Mouse (Mus musculus): Measurements from ENCODE around the gene Itga9. TPM values are rescaled to one million over a fixed set of nuclear protein-coding genes. Genes with fewer than 3 reads are reported as not detected.

Gene Itga9
- total and polyA plus RNA-seq, 2 experiments from 2014 or later, result 10.7 to 61.5 TPM

DNA sequence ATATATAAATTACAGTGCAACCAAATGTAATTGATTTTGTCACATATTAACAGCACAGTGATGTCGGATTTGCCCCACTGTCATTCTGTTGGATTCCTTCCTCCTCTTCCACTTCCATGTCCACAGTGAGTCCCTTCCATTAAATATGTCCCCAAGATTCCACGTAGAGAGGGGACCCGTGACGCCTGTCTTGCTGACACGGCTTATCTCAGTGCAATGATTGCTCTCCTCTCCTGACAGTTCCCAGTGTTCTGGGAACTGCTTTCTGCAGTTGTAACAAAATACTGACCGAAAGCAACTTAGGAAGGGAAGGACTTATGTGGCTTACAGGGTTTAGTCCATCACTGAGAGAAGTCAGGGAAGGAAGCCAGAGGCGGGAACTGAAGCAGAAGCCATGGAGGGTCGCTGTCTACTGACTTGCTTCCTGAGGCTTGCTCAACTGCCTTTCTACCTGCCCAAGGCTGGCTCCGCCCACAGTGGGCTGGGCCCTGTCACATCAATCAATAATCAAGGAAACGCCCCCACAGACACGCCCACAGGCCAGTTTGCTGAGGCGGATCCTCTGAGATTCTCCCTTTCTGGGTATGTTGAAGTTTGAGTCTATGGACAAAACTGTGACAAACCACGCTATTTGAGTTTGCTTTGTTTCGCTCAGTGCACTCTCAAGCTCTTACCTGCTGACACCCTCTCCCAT is 99.0 kb downstream of the Itga9 start:
- H3K9me3 ChIP-seq (replicated peaks; ENCODE audit: control insufficient read depth, low read length), result 0 out of 2 replicates have a peak, but pooled peaks cover 4% of the 10 kb centered on the region
- no peak for TF ChIP-seq EP300 (IDR thresholded peaks at IDR 0.05; ENCODE audit: low read depth)
- no peak for TF ChIP-seq CTCF (IDR thresholded peaks at IDR 0.05; ENCODE audit: low read depth)
- no peak overlapping the region for H3K4me2 ChIP-seq (ENCODE audit: low read depth, low read length)
- ATAC-seq (ENCODE audit: insufficient read depth, low read depth) (peak; percentile 28; the same call in 1 of the 2 replicates), DNase-seq (ENCODE audit: low spot score) (no peak)
- H3K27me3 ChIP-seq (ENCODE audit: control insufficient read depth, insufficient read depth, low read length), result no peaks in the 10 kb centered on the region
- H3K27ac ChIP-seq (ENCODE audit: low read depth), result peak overlapping the region; percentile 45
- 48% methylated on average over 14 of the region's 14 CpGs for WGBS
- no peak overlapping the region for H3K4me3 ChIP-seq (ENCODE audit: low read depth, low read length)
- no peak overlapping the region for H3K9ac ChIP-seq (replicated peaks; ENCODE audit: low read depth, low read length)
- H3K36me3 ChIP-seq (replicated peaks; ENCODE audit: control insufficient read depth, insufficient read depth, low read length), result peaks cover 16% of the 10 kb centered on the region; the same call in 1 of the 2 replicates
- peaks cover 29% of the 10 kb centered on the region for H3K4me1 ChIP-seq (ENCODE audit: control insufficient read depth, insufficient read depth)

DNA sequence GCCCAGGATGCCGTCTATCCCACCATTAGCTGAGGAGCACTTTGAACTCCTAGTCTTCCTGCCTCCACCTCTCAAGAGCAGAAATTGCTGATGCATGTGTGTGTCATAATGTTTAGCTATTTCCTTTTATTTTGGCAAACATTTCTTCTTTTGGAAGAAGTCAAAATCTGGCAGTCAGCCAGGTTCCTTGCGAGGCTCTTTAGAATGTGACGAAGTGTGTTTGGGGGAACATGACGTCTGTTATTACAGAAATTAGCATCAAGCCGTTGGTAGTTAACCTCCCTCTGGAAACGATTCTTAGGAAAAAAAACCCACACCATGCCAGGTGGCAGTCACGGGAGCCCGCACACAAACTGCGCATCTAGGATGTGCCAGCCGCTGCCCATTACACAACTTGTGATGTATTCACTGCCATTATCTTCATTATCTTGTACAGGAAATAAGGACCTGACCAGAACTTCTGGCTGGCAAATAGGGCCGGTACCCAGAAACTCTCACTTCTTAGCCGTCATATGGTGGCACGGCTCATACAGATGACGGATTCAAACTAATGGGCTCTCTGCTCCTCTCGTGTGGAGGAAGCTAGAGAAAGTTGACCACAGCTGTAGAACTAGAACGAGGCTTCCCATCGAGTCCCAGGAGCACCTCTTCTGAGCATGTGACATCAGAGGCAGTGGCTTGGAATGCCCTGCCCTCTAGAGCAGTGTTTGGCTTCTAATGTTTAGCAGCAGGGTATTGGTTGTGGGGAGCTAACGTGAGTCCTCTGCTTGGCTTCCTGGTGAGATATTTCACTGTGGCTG is 99.9 kb downstream of the Itga9 start:
- 0 out of 2 replicates have a peak, but pooled peaks cover 4% of the 10 kb centered on the region for H3K9me3 ChIP-seq (replicated peaks; ENCODE audit: control insufficient read depth, low read length)
- H3K4me3 ChIP-seq (ENCODE audit: low read depth, low read length), result no peak overlapping the region
- H3K27me3 ChIP-seq (ENCODE audit: control insufficient read depth, insufficient read depth, low read length), result no peaks in the 10 kb centered on the region
- no peak overlapping the region for H3K27ac ChIP-seq (ENCODE audit: low read depth)
- peaks cover 22% of the 10 kb centered on the region for H3K4me1 ChIP-seq (ENCODE audit: control insufficient read depth, insufficient read depth)
- H3K4me2 ChIP-seq (ENCODE audit: low read depth, low read length), result no peak overlapping the region
- DNase-seq (ENCODE audit: low spot score) (no peak), ATAC-seq (ENCODE audit: insufficient read depth, low read depth) (no peak)
- H3K36me3 ChIP-seq (replicated peaks; ENCODE audit: control insufficient read depth, insufficient read depth, low read length), result peaks cover 21% of the 10 kb centered on the region; the same call in 1 of the 2 replicates
- 52% methylated on average over 18 of the region's 18 CpGs for WGBS
- no peak overlapping the region for H3K9ac ChIP-seq (replicated peaks; ENCODE audit: low read depth, low read length)
- no peak for TF ChIP-seq CTCF (IDR thresholded peaks at IDR 0.05; ENCODE audit: low read depth)
- TF ChIP-seq EP300 (IDR thresholded peaks at IDR 0.05; ENCODE audit: low read depth), result no peak

GRCm38 (mm10) chr9:118710625-118711024 is 104.1 kb downstream of the Itga9 start:
- Histone ChIP-seq H3K4me2 (ENCODE audit: low read depth, low read length) (no peak overlapping the region), H3K9me3 (replicated peaks; ENCODE audit: control insufficient read depth, low read length) (0 out of 2 replicates have a peak, but pooled peaks cover 4% of the 10 kb centered on the region), H3K4me1 (ENCODE audit: control insufficient read depth, insufficient read depth) (peaks cover 13% of the 10 kb centered on the region), H3K27ac (ENCODE audit: low read depth) (no peak overlapping the region), H3K27me3 (ENCODE audit: control insufficient read depth, insufficient read depth, low read length) (no peaks in the 10 kb centered on the region), H3K4me3 (ENCODE audit: low read depth, low read length) (no peak overlapping the region), H3K36me3 (replicated peaks; ENCODE audit: control insufficient read depth, insufficient read depth, low read length) (peaks cover 29% of the 10 kb centered on the region; the same call in 1 of the 2 replicates), H3K9ac (replicated peaks; ENCODE audit: low read depth, low read length) (no peak overlapping the region)
- DNase-seq (ENCODE audit: low spot score) (no peak), ATAC-seq (ENCODE audit: insufficient read depth, low read depth) (no peak)
- WGBS, result 69% methylated on average over 9 of the region's 9 CpGs
- no peak for TF ChIP-seq CTCF (IDR thresholded peaks at IDR 0.05; ENCODE audit: low read depth)
- no peak for TF ChIP-seq EP300 (IDR thresholded peaks at IDR 0.05; ENCODE audit: low read depth)

DNA sequence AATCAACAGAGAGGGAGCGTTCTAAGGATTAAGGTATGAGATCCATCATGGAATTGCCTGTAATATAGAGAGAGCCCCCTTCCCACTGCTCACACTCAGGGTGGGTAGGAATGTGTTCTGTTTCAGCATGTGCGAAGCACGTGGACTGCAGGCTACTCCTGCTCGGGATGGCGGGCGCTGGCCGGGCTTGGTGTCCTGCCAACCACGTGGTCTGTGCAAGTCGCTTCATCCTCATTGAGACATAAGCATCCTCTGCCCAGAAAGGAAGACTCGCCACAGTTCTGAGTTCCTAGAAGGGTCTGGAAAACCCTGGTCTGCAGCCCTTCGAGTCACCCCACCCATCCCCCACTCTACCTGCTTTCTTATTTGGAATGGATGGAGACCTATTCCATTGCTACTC is 105.3 kb downstream of the Itga9 start:
- no peak for DNase-seq (ENCODE audit: low spot score)
- Histone ChIP-seq H3K4me2 (ENCODE audit: low read depth, low read length) (no peak overlapping the region), H3K4me1 (ENCODE audit: control insufficient read depth, insufficient read depth) (peaks cover 2% of the 10 kb centered on the region; the same call in 1 of the 2 replicates), H3K27me3 (ENCODE audit: control insufficient read depth, insufficient read depth, low read length) (no peaks in the 10 kb centered on the region), H3K27ac (ENCODE audit: low read depth) (no peak overlapping the region), H3K9me3 (replicated peaks; ENCODE audit: control insufficient read depth, low read length) (0 out of 2 replicates have a peak, but pooled peaks cover 4% of the 10 kb centered on the region), H3K36me3 (replicated peaks; ENCODE audit: control insufficient read depth, insufficient read depth, low read length) (peaks cover 29% of the 10 kb centered on the region; the same call in 1 of the 2 replicates), H3K4me3 (ENCODE audit: low read depth, low read length) (no peak overlapping the region), H3K9ac (replicated peaks; ENCODE audit: low read depth, low read length) (no peak overlapping the region)
- TF ChIP-seq CTCF (IDR thresholded peaks at IDR 0.05; ENCODE audit: low read depth), result no peak
- no peak for TF ChIP-seq EP300 (IDR thresholded peaks at IDR 0.05; ENCODE audit: low read depth)
- 90% methylated on average over 11 of the region's 11 CpGs for WGBS
- ATAC-seq (ENCODE audit: insufficient read depth, low read depth), result no peak

DNA sequence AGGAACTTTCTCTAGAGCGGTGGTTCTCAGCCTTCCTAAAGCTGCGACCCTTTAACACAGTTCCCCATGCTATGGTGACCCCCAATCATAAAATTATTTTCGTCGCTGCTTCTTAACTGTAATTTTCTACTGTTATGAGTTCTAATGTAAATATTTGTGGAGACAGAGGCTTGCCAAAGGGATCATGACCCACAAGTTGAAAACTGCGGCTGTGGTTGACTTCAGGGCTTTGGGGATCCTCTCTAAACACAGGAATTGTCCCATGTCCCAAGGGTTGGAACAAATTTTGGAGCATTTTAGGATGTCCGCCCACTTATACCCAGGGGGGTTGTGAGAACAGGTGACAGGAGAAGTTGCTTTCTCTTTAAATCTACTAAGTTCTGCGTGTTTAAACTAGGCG is 107.0 kb downstream of the Itga9 start:
- Histone ChIP-seq H3K4me3 (ENCODE audit: low read depth, low read length) (no peak overlapping the region), H3K9ac (replicated peaks; ENCODE audit: low read depth, low read length) (no peak overlapping the region), H3K4me2 (ENCODE audit: low read depth, low read length) (no peak overlapping the region), H3K9me3 (replicated peaks; ENCODE audit: control insufficient read depth, low read length) (no peaks in the 10 kb centered on the region), H3K4me1 (ENCODE audit: control insufficient read depth, insufficient read depth) (0 out of 2 replicates have a peak, but pooled peaks cover 10% of the 10 kb centered on the region), H3K27me3 (ENCODE audit: control insufficient read depth, insufficient read depth, low read length) (no peaks in the 10 kb centered on the region), H3K27ac (ENCODE audit: low read depth) (no peak overlapping the region), H3K36me3 (replicated peaks; ENCODE audit: control insufficient read depth, insufficient read depth, low read length) (peaks cover 18% of the 10 kb centered on the region; the same call in 1 of the 2 replicates)
- DNase-seq (ENCODE audit: low spot score), result no peak
- TF ChIP-seq CTCF (IDR thresholded peaks at IDR 0.05; ENCODE audit: low read depth) (no peak), EP300 (IDR thresholded peaks at IDR 0.05; ENCODE audit: low read depth) (no peak)
- ATAC-seq (ENCODE audit: insufficient read depth, low read depth), result no peak
- 87% methylated on average over 8 of the region's 8 CpGs for WGBS

Data from heart, postnatal 0 days (tissue).